Mouse (Mus musculus): ENCODE results near the gene Dgkd.

GRCm38 (mm10) chr1:87959998-87960431 lies 106.9 kb downstream of the Dgkd start:
- TF ChIP-seq POLR2A (IDR thresholded peaks at IDR 0.05; ENCODE audit: borderline replicate concordance, insufficient read depth, low read length) (no peak), CTCF (IDR thresholded peaks at IDR 0.05; ENCODE audit: borderline replicate concordance, insufficient read depth, low read depth, low read length) (no peak)
